Comparison of ENCODE assay signal across 7 mouse cellular contexts in the genomic region with DNA sequence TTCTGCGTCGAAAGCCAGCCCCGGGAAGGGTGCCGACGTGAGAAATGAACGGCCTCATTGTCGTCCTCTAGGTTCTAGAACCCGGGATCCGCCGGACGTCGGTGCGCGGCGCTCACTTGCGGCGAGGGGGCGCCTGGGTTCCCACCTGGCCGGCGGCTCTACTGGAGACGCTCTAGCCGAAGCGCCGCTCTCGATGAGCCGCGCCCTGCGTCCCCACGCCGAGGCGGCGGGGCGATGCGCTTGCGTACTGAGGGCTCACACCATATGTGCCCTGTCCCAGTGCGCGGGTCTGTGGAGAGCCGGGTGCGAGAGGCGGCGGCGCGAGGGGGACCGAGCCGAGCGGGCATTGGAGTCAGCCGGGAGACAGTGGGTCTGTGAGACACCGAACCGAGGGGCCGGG. TPM values are rescaled to one million over a fixed set of nuclear protein-coding genes. Genes with fewer than 3 reads are reported as not detected.
DNase-seq lines count a peak whose midpoint lies in the region; ATAC-seq lines count a peak whose summit lies in the region.

A gene (minus strand): TSS at position 27 of the 400 bp plus-strand sequence.
A gene (plus strand): TSS at position 144 of the 400 bp plus-strand sequence.

- H3K36me3 ChIP-seq in embryonic facial prominence, embryonic 10.5 days (replicated peaks) = peaks cover 31% of the 10 kb centered on the region
- peaks cover 30% of the 10 kb centered on the region for H3K36me3 ChIP-seq in limb, embryonic 10.5 days
- H3K36me3 ChIP-seq in midbrain, embryonic 13.5 days = peaks cover 27% of the 10 kb centered on the region

- H3K9me3 ChIP-seq in embryonic facial prominence, embryonic 10.5 days = no peaks in the 10 kb centered on the region
- no peaks in the 10 kb centered on the region for H3K9me3 ChIP-seq in limb, embryonic 10.5 days (replicated peaks)
- no peaks in the 10 kb centered on the region for H3K9me3 ChIP-seq in midbrain, embryonic 13.5 days

- DNase-seq in adrenal gland, postnatal 10 days = peak; percentile 97
- peak; percentile 96 for DNase-seq in embryonic facial prominence, embryonic 10.5 days (ENCODE audit: low spot score)
- peak; percentile 95 for DNase-seq in kidney, adult 11 months
- DNase-seq in limb, embryonic 10.5 days (ENCODE audit: low spot score) = peak; percentile 94
- peak; percentile 89 for DNase-seq in spleen, adult 12 weeks (ENCODE audit: low spot score)

- H3K27ac ChIP-seq in embryonic facial prominence, embryonic 10.5 days (replicated peaks) = peak within 1 kb of the TSS; percentile 96
- peak within 1 kb of the TSS; percentile 90 for H3K27ac ChIP-seq in limb, embryonic 10.5 days
- H3K27ac ChIP-seq in midbrain, embryonic 13.5 days = peak within 1 kb of the TSS; percentile 93

- H3K4me2 ChIP-seq in midbrain, embryonic 13.5 days (replicated peaks) = peak within 1 kb of the TSS; percentile 85

- peaks cover 16% of the 10 kb centered on the region for H3K4me1 ChIP-seq in embryonic facial prominence, embryonic 10.5 days
- peaks cover 18% of the 10 kb centered on the region for H3K4me1 ChIP-seq in limb, embryonic 10.5 days
- H3K4me1 ChIP-seq in midbrain, embryonic 13.5 days (replicated peaks) = peaks cover 21% of the 10 kb centered on the region

- H3K27me3 ChIP-seq in embryonic facial prominence, embryonic 10.5 days (replicated peaks; ENCODE audit: low read depth, poor library complexity, severe bottlenecking) = no peaks in the 10 kb centered on the region
- no peaks in the 10 kb centered on the region for H3K27me3 ChIP-seq in limb, embryonic 10.5 days (ENCODE audit: low read depth, poor library complexity, severe bottlenecking)
- H3K27me3 ChIP-seq in midbrain, embryonic 13.5 days = no peaks in the 10 kb centered on the region

- ATAC-seq in granulocyte monocyte progenitor cell, adult 5-6 weeks (replicated peaks; ENCODE audit: poor library complexity, severe bottlenecking) = peak; percentile 75
- ATAC-seq in midbrain, embryonic 13.5 days = peak; percentile 94

- peak within 1 kb of the TSS; percentile 97 for H3K9ac ChIP-seq in midbrain, embryonic 13.5 days (replicated peaks)

- under 1% methylated on average over 50 of the region's 50 CpGs for WGBS in embryonic facial prominence, embryonic 10.5 days
- under 1% methylated on average over 50 of the region's 50 CpGs for WGBS in limb, embryonic 10.5 days
- under 1% methylated on average over 49 of the region's 50 CpGs for WGBS in midbrain, embryonic 13.5 days

- peak within 1 kb of the TSS; percentile 99 for H3K4me3 ChIP-seq in embryonic facial prominence, embryonic 10.5 days
- peak within 1 kb of the TSS; percentile 69 for H3K4me3 ChIP-seq in limb, embryonic 10.5 days
- H3K4me3 ChIP-seq in midbrain, embryonic 13.5 days (replicated peaks) = peak within 1 kb of the TSS; percentile 95

RNA-seq across cellular contexts. Expression of the first gene that starts in this region (rescaled TPM):
- total RNA-seq in adrenal gland, postnatal 10 days (2021) = 10 to 100 TPM; 71.0 to 72.7 TPM
- polyA plus RNA-seq in embryonic facial prominence, embryonic 10.5 days (2016; fragmentation: Nextera tagmentation; extraction: Ambion mirVana) = 144 and 150 TPM in 2 replicates
- total RNA-seq in granulocyte monocyte progenitor cell, adult 5-6 weeks (2014; fragmentation: Nextera tagmentation) = 40.1 and 47.1 TPM in 2 replicates
- 49.6 and 51.8 TPM in 2 replicates for total RNA-seq in granulocyte monocyte progenitor cell, adult 5-6 weeks (2017)
- 130 and 135 TPM in 2 replicates for polyA plus RNA-seq in limb, embryonic 10.5 days (2016; fragmentation: Nextera tagmentation; extraction: Ambion mirVana)
- 165 and 167 TPM in 2 replicates for polyA plus RNA-seq in midbrain, embryonic 13.5 days (2015; fragmentation: Nextera tagmentation; extraction: Ambion mirVana)

RNA-seq across cellular contexts. Expression of the second gene that starts in this region (rescaled TPM):
- 10 to 100 TPM; 35.5 to 38.2 TPM for total RNA-seq in adrenal gland, postnatal 10 days (2021)
- 29.0 and 30.6 TPM in 2 replicates for polyA plus RNA-seq in embryonic facial prominence, embryonic 10.5 days (2016; fragmentation: Nextera tagmentation; extraction: Ambion mirVana)
- total RNA-seq in granulocyte monocyte progenitor cell, adult 5-6 weeks (2014; fragmentation: Nextera tagmentation) = 41.1 and 73.3 TPM in 2 replicates
- 22.8 and 33.5 TPM in 2 replicates for total RNA-seq in granulocyte monocyte progenitor cell, adult 5-6 weeks (2017)
- polyA plus RNA-seq in limb, embryonic 10.5 days (2016; fragmentation: Nextera tagmentation; extraction: Ambion mirVana) = 24.5 and 27.2 TPM in 2 replicates
- 26.5 and 27.0 TPM in 2 replicates for polyA plus RNA-seq in midbrain, embryonic 13.5 days (2015; fragmentation: Nextera tagmentation; extraction: Ambion mirVana)

Comparison
In these comparisons a context has a peak if more than half of its experiments do, and no peak if none do; other contexts are left out.
1. Peak in every context shown above with its lines: DNase-seq, ATAC-seq, H3K4me3 ChIP-seq and H3K27ac ChIP-seq.